Mouse (Mus musculus): Measurements from ENCODE around the gene Pak7.
"Not testable (repeated sequence)": the region's sequence is repeated elsewhere in the genome, so short reads cannot be mapped to it uniquely, and the experiment has no call there.

The Pak7 gene

GRCm38 (mm10) chr2:136387181-136388131 lies at the start of gene Pak7:
Pak7 (minus strand) TSS chr2:136387967.
- DNase-seq (ENCODE audit: low spot score), result no peak

- no peak for DNase-seq (ENCODE audit: low spot score)
These were observed 37.8 kb upstream of the Pak7 start for GRCm38 (mm10) chr2:136425561-136425960.

GRCm38 (mm10) chr2:136419543-136419942 lies 31.8 kb upstream of the Pak7 start:
- DNase-seq (ENCODE audit: low spot score), result no peak

DNA sequence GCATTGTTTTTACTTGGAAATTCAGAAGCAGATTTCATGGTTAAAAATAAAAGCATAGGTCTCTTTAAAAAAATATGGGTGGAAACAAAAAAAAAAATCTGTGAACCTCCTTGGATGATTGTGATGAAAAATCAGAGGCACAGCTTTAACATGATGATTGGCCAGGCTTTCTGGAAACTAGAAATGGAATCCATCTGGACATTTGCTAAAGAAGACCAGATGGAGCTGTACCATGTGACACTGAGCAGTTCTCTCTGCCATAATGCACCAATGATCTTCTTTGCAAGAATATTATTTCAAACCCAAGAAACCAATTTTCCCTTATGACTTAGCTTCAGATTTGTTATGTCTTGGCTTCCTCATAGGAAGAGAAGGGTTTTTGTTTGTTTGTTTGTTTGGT lies 28.6 kb upstream of the Pak7 start:
- no peak for DNase-seq (ENCODE audit: low spot score)

DNA sequence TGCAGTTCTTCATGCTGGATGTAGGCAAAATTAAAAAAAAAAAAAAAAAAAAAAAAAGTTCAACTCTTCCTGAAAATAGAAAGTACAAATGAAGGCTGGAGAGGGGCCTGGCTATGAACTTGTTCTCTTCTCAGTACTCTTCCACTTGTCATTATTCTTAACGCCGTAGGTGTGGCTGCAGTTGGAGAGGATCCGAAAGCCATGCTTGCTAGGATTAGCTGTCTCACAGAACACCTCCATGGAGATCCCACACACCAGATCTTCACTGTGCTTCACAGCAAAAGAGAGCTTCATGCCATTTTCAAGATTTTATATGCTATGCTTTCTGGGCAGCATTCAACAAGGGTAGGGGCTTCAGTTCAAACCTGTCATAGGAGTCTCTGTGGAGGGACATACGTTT lies 14.8 kb upstream of the Pak7 start:
- no peak for DNase-seq (ENCODE audit: low spot score)

- no peak for DNase-seq (ENCODE audit: low spot score)
These were observed 12.4 kb downstream of the Pak7 start for GRCm38 (mm10) chr2:136375318-136375717.

DNA sequence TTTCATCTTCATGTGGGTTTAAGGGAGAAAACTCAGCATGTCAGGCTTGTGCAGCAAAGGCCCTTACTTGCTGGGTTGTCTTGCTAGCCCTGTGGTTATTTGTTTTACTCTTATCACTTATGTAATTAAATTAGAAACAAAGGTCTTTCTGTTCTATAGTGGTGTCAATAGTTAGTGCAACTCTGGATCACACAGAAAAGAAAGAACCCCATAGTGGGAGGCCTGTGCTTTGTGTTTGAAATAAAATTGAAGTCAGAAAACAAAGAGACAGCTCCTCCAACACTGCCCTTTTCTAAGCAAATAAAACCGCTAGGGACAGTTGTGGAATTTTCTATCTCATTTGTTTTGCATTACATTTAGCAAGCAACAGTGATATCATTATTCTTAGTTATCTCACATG lies 15.4 kb downstream of the Pak7 start:
- no peak for DNase-seq (ENCODE audit: low spot score)

DNA sequence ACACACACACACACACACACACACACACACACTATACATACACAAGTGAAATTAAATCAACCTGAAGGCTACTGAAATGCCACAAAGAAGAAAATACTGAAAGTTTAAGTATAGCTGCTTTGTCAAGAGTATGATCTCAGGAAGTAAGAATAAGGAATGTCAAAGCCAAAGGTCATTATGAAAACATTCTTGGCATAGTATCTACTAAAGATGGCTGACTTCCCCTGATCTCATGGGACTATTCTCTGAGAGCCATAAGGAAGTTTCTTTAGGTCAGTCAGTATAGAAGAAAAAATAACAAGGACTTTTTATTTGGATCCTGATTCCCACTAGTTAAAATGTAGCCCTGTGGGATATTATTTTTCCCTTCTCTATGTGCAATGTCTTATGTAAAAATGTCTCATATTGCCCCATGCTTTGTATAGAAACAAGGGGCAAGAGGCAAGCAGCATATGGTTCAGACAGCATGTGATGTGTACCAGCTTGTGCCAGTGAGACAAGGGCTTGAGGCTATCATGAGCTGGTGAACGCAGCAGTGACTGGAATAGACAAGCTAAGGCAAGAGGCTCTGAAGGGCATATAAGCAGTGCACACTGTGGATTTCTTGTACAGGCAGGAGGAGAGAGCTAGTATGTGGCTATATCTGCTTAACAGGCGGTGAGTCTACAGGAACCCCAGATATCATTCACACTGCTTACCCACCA lies 36.2 kb downstream of the Pak7 start:
- no peak for DNase-seq (ENCODE audit: low spot score)

- DNase-seq (ENCODE audit: low spot score), result no peak
These were observed 37.3 kb downstream of the Pak7 start for GRCm38 (mm10) chr2:136350459-136350858.

DNA sequence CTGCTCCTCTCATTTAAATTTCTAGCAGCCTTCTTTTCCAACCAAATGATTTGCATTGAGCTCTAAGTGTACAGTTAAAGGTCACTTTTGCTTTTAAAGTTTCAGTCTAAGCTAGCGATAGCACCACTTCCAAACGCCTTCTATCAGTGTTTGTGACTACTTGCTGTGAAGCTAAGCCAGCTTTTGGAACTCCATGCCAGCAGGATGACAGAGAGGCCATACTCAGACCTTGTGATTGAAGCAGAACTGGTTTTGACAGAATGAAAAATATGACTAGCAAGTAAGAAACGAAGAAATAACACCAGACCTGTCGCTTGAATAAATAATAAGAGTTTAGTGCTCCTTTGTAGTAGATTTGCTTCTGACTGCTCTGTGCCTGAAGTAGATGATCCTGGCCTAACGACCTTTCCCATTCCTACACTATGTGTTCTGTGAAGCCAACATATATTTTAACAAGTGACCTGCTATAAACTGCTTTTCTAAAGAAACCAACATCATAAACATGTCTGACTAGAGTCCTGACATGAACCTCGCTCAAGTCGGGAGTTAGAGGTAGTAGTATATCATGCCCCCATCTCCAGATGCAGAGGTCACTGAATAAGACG lies 38.0 kb downstream of the Pak7 start:
- DNase-seq (ENCODE audit: low spot score), result no peak

DNA sequence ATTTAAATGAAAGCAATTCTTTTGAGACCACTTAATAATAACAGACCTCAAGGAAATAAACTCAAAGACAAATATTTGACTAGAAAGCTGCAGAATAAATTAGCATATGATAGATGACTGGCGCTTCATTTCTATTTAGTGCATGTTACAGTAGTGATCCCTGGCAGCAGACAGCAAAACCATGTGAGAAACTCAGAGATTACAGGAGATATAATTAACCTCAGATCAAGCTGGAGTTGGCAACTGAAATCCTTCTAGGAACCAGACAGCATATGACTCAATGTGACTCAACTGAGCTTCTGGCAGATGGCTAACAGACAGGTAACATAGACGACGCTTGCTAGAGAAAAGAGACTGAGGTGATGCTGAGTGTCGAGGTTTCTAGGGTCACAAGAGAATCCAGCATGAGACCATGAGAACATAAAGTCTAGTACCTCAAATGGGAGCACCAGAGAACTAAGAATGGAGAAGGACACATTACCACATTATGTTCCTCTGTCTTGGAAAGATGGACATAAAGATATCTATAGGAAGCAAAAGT lies 43.5 kb downstream of the Pak7 start:
- not testable (repeated sequence) for DNase-seq (ENCODE audit: low spot score)

- DNase-seq (ENCODE audit: low spot score), result no peak
These were observed 57.8 kb downstream of the Pak7 start for GRCm38 (mm10) chr2:136329974-136330373.

- no peak for DNase-seq (ENCODE audit: low spot score)
These were observed 62.1 kb downstream of the Pak7 start for GRCm38 (mm10) chr2:136325646-136326045.

DNA sequence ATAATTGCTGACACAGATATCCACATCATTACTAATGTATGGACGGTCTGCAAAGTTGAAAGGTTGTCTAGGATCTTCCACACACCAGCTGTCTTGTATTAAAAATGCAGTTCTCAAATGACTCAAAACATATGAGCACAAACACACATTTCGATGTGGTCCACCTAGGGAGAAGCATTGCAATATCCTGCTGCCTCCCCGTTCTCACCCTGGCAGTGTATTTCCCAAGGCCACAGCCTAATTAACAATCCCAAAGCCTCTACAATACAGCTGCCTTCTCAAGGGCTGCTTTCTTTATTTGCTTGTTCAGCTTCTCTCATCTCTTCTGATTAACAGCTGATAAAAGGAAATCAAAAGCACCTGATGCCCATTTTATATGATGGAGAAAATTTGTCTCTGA lies 78.5 kb downstream of the Pak7 start:
- no peak for DNase-seq (ENCODE audit: low spot score)

GRCm38 (mm10) chr2:136308743-136309142 lies 79.0 kb downstream of the Pak7 start:
- DNase-seq (ENCODE audit: low spot score), result no peak

DNA sequence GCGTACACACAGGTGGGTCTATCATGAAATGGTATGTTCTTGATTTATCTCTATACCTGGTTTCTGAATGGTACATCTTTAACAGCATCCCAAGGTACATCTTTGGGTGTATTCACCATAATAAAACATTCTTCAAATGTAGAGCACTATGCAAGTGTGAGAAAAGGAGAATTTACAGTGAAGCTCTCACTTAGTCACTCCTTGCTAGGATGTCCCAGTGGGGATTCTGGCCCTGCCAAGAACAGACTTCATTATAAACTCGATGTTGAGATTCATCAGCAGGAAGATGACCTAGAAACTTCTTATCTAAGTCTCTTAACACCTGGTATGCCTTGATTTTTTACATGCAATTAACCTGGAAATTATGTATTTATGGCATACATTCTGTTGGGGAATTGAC lies 85.6 kb downstream of the Pak7 start:
- no peak for DNase-seq (ENCODE audit: low spot score)

DNA sequence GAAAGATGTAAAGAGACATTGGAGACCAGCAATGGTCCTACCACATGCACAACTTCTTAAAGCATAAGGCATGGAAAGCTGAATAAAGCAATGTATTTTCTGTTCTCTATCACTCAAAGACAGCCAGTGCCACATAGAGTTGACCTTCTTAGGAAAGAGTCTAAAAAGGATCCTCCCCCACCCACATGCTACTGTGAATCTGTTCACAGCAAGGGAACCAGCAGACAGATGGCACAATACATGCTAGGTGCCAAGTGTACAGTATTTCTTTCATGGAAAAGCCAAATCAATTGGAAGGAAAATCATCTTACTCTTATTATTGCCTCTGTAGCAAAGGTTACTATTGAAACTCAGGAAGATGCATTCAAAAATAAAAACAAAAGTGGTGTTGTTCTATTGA lies 86.4 kb downstream of the Pak7 start:
- no peak for DNase-seq (ENCODE audit: low spot score)

- DNase-seq (ENCODE audit: low spot score), result no peak
These were observed 90.4 kb downstream of the Pak7 start for GRCm38 (mm10) chr2:136297371-136297770.

DNA sequence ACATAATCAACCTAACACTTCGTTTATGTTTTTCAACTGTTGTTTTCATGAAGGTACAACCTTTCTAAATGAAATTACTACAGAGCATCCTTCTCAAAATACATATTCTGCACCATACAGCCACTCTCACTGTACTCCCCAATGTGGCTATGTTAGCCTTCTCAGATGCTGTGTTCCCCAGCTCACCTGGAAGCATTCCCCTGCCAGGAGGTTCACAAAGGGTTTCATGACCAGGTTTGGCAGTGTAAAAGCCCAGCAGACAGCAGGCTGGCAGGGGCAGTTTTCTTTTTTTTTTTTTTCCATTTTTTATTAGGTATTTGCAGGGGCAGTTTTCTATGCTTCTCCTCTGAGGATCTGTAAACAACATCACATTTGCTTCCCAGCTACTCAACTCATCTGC lies 105.7 kb downstream of the Pak7 start:
- no peak for DNase-seq (ENCODE audit: low spot score)

GRCm38 (mm10) chr2:136241960-136242359 lies 145.8 kb downstream of the Pak7 start:
- DNase-seq (ENCODE audit: low spot score), result not testable (repeated sequence)

GRCm38 (mm10) chr2:136231228-136231627 lies 156.5 kb downstream of the Pak7 start:
- no peak for DNase-seq (ENCODE audit: low spot score)

- DNase-seq (ENCODE audit: low spot score), result no peak
These were observed 183.7 kb downstream of the Pak7 start for GRCm38 (mm10) chr2:136204034-136204433.

DNA sequence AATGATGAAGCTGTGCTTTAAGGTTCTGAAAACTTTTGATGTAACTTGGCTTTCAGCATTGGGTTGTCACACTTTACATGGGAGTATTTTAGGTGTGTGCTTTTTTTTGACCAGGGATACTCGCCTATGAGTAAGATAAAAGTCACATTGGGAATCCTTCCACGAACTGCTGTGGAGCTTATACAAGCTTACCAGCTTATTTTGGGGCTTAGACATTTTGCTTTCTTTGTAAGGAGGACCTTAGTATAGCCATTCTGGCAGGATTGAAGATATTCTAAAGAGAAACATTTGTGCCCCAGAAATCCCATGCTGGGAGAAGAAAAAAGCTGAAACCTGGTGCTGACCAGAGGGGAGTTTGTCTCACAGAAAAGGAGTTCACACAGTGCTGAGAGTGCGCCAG lies 212.7 kb downstream of the Pak7 start:
- no peak for DNase-seq (ENCODE audit: low spot score)

All from T-cell, adult 2 months (primary cell).